23 mouse cellular contexts compared by ENCODE assay signal in the genomic region with DNA sequence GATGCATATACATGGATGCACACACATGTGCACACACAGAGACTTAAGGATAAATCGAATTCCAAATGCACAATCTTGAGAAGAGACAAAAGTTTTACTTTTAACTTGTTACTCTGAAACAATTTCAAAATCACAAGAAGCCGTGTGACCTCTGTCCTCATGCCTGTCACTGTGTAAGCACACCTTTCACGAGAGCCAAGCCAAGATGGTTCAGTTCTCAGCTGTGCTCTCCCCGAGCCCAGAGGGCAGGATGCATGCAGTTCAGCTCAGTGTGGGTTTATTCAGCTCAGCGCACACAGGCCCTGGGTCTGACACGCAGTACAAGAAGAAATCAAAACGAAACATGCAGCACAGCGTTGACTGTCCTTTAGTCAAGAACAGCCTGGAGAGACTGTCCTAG. TPM values are rescaled to one million over a fixed set of nuclear protein-coding genes. Genes with fewer than 3 reads are reported as not detected.
"Had no signal": no experiment of that assay in that cellular context is flagged by ENCODE, and none has a peak within 500 bp of the region (broad histone marks: within the 10 kb centered on the region; RNA-seq: fewer than 3 reads in every experiment).

No protein-coding gene starts in this region.

- H3K4me3 ChIP-seq: kidney, embryonic 15.5 days; left cerebral cortex, adult 2 months; liver, embryonic 12.5 days; liver, embryonic 15.5 days; midbrain, embryonic 12.5 days; midbrain, embryonic 15.5 days; myocyte; neural tube, embryonic 13.5 days; stomach, embryonic 15.5 days had no signal

- H3K27ac ChIP-seq: hindbrain, postnatal 0 days; kidney, embryonic 15.5 days; liver, embryonic 12.5 days; liver, embryonic 15.5 days; macrophage; midbrain, embryonic 12.5 days; midbrain, embryonic 15.5 days; neural tube, embryonic 13.5 days; stomach, embryonic 15.5 days had no signal

- DNase-seq: kidney, postnatal 14 days; layer of hippocampus, postnatal 36 days; lung, embryonic 14.5 days; right cerebral cortex, postnatal 25 days; spleen, adult 18-20 months; thymus, postnatal 36 days had no signal

- ATAC-seq: hindbrain, postnatal 0 days; inflammation-experienced regulatory T-cells, adult 6 months; intestine, embryonic 16.5 days; liver, embryonic 12.5 days; lung, postnatal 0 days; midbrain, embryonic 15.5 days had no signal

- H3K27me3 ChIP-seq: kidney, embryonic 15.5 days; liver, embryonic 12.5 days; liver, embryonic 15.5 days; midbrain, embryonic 12.5 days; midbrain, embryonic 15.5 days; neural tube, embryonic 13.5 days; stomach, embryonic 15.5 days had no signal

- H3K36me3 ChIP-seq: midbrain, embryonic 15.5 days had no signal

- H3K4me1 ChIP-seq: liver, embryonic 12.5 days; liver, embryonic 15.5 days; stomach, embryonic 15.5 days had no signal

- H3K9ac ChIP-seq: kidney, embryonic 15.5 days; liver, embryonic 12.5 days; liver, embryonic 15.5 days; lung, embryonic 14.5 days; midbrain, embryonic 12.5 days; midbrain, embryonic 15.5 days; neural tube, embryonic 13.5 days; stomach, embryonic 15.5 days had no signal

RNA-seq across cellular contexts. Expression of gene Hrk, which starts 58.9 kb away (rescaled TPM):
- total RNA-seq: megakaryocyte, adult 5-6 weeks; neutrophil, adult 5-6 weeks had no signal
- polyA plus RNA-seq: limb, embryonic 11.5 days; liver, embryonic 15.5 days; lung, embryonic 14.5 days; macrophage had no signal
